Mouse (Mus musculus): ENCODE data around the gene Atp6v0a1.

- TF ChIP-seq POLR2A (IDR thresholded peaks at IDR 0.05; ENCODE audit: borderline replicate concordance, insufficient read depth, low read length) (no peak), CTCF (IDR thresholded peaks at IDR 0.05; ENCODE audit: borderline replicate concordance, insufficient read depth, low read depth, low read length) (no peak)
These were observed 62.7 kb downstream of the Atp6v0a1 start for GRCm38 (mm10) chr11:101071810-101072428.
